Mouse (Mus musculus) left cerebral cortex, adult 9 months (tissue): ENCODE results near the gene Klhl33.
"Not testable (repeated sequence)": the region's sequence is repeated elsewhere in the genome, so short reads cannot be mapped to it uniquely, and the experiment has no call there.

Experiments used
- DNase-seq, 2 experiments: peaks; one replicate each; pipeline ENCODE4 v3.0.0; 2022; ENCODE audit warnings: low spot score in 2 of 2

Gene Klhl33

GRCm38 (mm10) chr14:50903973-50904827, 6.9 kb upstream of the Klhl33 start:
- DNase-seq: peak in 1 of 2 experiments; percentile 29

GRCm38 (mm10) chr14:50897992-50898391, 685 bp upstream of the Klhl33 start:
- DNase-seq: not testable (repeated sequence)

GRCm38 (mm10) chr14:50896747-50897373, 447 bp downstream of the Klhl33 start:
- DNase-seq: peak in 1 of 2 experiments; percentile 29

GRCm38 (mm10) chr14:50895985-50896746, 1.1 kb downstream of the Klhl33 start:
- peak in 1 of 2 experiments; percentile 39 for DNase-seq

GRCm38 (mm10) chr14:50895407-50895806, 1.9 kb downstream of the Klhl33 start:
- DNase-seq: no peak

GRCm38 (mm10) chr14:50892541-50893459, 4.5 kb downstream of the Klhl33 start:
- DNase-seq: no peak

GRCm38 (mm10) chr14:50892091-50892490, 5.2 kb downstream of the Klhl33 start:
- no peak for DNase-seq

- DNase-seq: no peak
Observed at GRCm38 (mm10) chr14:50891621-50892020, 5.7 kb downstream of the Klhl33 start.

- peak in 1 of 2 experiments; percentile 22 for DNase-seq
Observed at GRCm38 (mm10) chr14:50876236-50876950, 20.9 kb downstream of the Klhl33 start.

GRCm38 (mm10) chr14:50875591-50876230, 21.6 kb downstream of the Klhl33 start:
- DNase-seq: no peak

GRCm38 (mm10) chr14:50875175-50875574, 22.1 kb downstream of the Klhl33 start:
- DNase-seq: no peak

- no peak for DNase-seq
Observed at GRCm38 (mm10) chr14:50871284-50871683, 26.0 kb downstream of the Klhl33 start.

- DNase-seq: peak in 1 of 2 experiments; percentile 9
Observed at GRCm38 (mm10) chr14:50870805-50871143, 26.5 kb downstream of the Klhl33 start.

GRCm38 (mm10) chr14:50869889-50870804, 27.2 kb downstream of the Klhl33 start, which contains the start of gene Tep1:
Gene Tep1, minus strand, starts transcription at chr14:50870560.
- peak in 1 of 2 experiments; percentile 57 for DNase-seq

GRCm38 (mm10) chr14:50868656-50869055, 28.7 kb downstream of the Klhl33 start:
- no peak for DNase-seq

GRCm38 (mm10) chr14:50868211-50868610, 29.1 kb downstream of the Klhl33 start:
- DNase-seq: no peak

- no peak for DNase-seq
Observed at GRCm38 (mm10) chr14:50866966-50867365, 30.3 kb downstream of the Klhl33 start.

- DNase-seq: not testable (repeated sequence)
Observed at GRCm38 (mm10) chr14:50865005-50865404, 32.3 kb downstream of the Klhl33 start.

- DNase-seq: no peak
Observed at GRCm38 (mm10) chr14:50862641-50863040, 34.7 kb downstream of the Klhl33 start.
